Mouse (Mus musculus) MEL (cell line): ENCODE measurements around the gene Slfn5. TPM values are rescaled to one million over a fixed set of nuclear protein-coding genes. Genes with fewer than 3 reads are reported as not detected.
"Not testable (repeated sequence)": the region's sequence is repeated elsewhere in the genome, so short reads cannot be mapped to it uniquely, and the experiment has no call there.

Source experiments
- DNase-seq: peaks from one replicate; pipeline ENCODE4 v3.0.0; 2011; ENCODE audit warnings: low read depth, low spot score
- H3K27ac ChIP-seq: 2 replicates; pipeline ENCODE4 v1.5.1; 2012; ENCODE audit warnings: low read depth, mild to moderate bottlenecking, control low read depth, low read length, moderate library complexity; ENCODE audit not compliant: control insufficient read depth
- H3K27me3 ChIP-seq, 2 experiments: fragments of 150-350 bp in 1 of 2; sonication (generic) in 1 of 2; 2 replicates each; pipeline ENCODE4 v1.6.1; 2012; ENCODE audit warnings: low read length in 2 of 2, mild to moderate bottlenecking in 2 of 2, improper control_type of control experiment in 1 of 2, moderate library complexity in 1 of 2; ENCODE audit not compliant: insufficient read depth in 2 of 2, control insufficient read depth in 1 of 2
- H3K36me3 ChIP-seq, 2 experiments: 2 replicates each; pipeline ENCODE4 v1.6.1; 2012 to 2014; ENCODE audit warnings: low read length in 2 of 2, improper control_type of control experiment in 1 of 2, inconsistent platforms in 1 of 2, mild to moderate bottlenecking in 1 of 2; ENCODE audit not compliant: insufficient read depth in 2 of 2, control insufficient read depth in 1 of 2
- H3K4me1 ChIP-seq, 2 experiments: fragments of 150-350 bp in 1 of 2; sonication (generic) in 1 of 2; 2 replicates each; pipeline ENCODE4 v1.6.1; 2012; ENCODE audit warnings: low read length in 2 of 2, improper control_type of control experiment in 1 of 2, mild to moderate bottlenecking in 1 of 2; ENCODE audit not compliant: insufficient read depth in 2 of 2, control insufficient read depth in 1 of 2
- H3K4me3 ChIP-seq, 2 experiments: fragments of 150-350 bp in 1 of 2; sonication (generic) in 1 of 2; 2 replicates each; pipeline ENCODE4 v1.5.1; 2012; ENCODE audit warnings: low read depth in 2 of 2, low read length in 2 of 2, mild to moderate bottlenecking in 2 of 2, moderate library complexity in 2 of 2, control low read depth in 1 of 2, improper control_type of control experiment in 1 of 2; ENCODE audit not compliant: control insufficient read depth in 1 of 2, insufficient read depth in 1 of 2
- H3K79me2 ChIP-seq: 2 replicates; pipeline ENCODE4 v1.6.1; 2012; ENCODE audit warnings: mild to moderate bottlenecking, low read length, moderate library complexity; ENCODE audit not compliant: control insufficient read depth, poor library complexity, insufficient read depth
- H3K9ac ChIP-seq: 2 replicates; pipeline ENCODE4 v1.6.1; 2012; ENCODE audit warnings: low read depth, mild to moderate bottlenecking, control low read depth, low read length, moderate library complexity; ENCODE audit not compliant: control insufficient read depth, poor library complexity, severe bottlenecking
- H3K9me3 ChIP-seq: fragments of 150-350 bp; sonication (generic); replicated peaks from 2 replicates; pipeline ENCODE4 v1.6.1; 2012; ENCODE audit warnings: mild to moderate bottlenecking, low read length, improper control_type of control experiment, moderate library complexity; ENCODE audit not compliant: insufficient read depth
- GABPA ChIP-seq: IDR thresholded peaks from 2 replicates; pipeline ENCODE4 v1.6.1; 2012; ENCODE audit warnings: low read depth, mild to moderate bottlenecking, inconsistent platforms, low read length, improper control_type of control experiment, moderate library complexity
- MAZ ChIP-seq: IDR thresholded peaks from 2 replicates; pipeline ENCODE4 v1.6.1; 2012; ENCODE audit warnings: low read depth, mild to moderate bottlenecking, inconsistent platforms, low read length, improper control_type of control experiment
- POLR2AphosphoS2 ChIP-seq: IDR thresholded peaks from 2 replicates; pipeline ENCODE4 v1.6.1; 2011; ENCODE audit warnings: low read length, improper control_type of control experiment
- RAD21 ChIP-seq: IDR thresholded peaks from 2 replicates; pipeline ENCODE4 v1.6.1; 2011; ENCODE audit warnings: mild to moderate bottlenecking, low read depth, low read length, improper control_type of control experiment
- USF1 ChIP-seq: IDR thresholded peaks from 2 replicates; pipeline ENCODE4 v1.6.1; 2014; ENCODE audit warnings: low read depth, mild to moderate bottlenecking, inconsistent platforms, low read length, improper control_type of control experiment, moderate library complexity
- polyA plus RNA-seq, 2 experiments: library from polyadenylated mRNA; stranded (reverse) in 1 of 2; unstranded in 1 of 2; fragments of >175 nt in 1 of 2; fragments of >200 nt in 1 of 2; gene quantifications; 2 replicates each; pipeline versions ENCODE4 v1.2.1 to v1.2.4; 2012; ENCODE audit warnings: low replicate concordance in 2 of 2, low read depth in 1 of 2; ENCODE audit not compliant: insufficient read length in 2 of 2, insufficient read depth in 1 of 2, missing spikeins in 1 of 2
- total RNA-seq: library from RNA; depleted of rRNA; stranded (reverse); fragments of 300-350 nt; gene quantifications from 2 replicates; pipeline ENCODE4 v1.2.3, GENCODE M21; 2012

Gene Slfn5
- total and polyA plus RNA-seq, 3 experiments = 0.67 to 3.6 TPM; not detected in 1

GRCm38 (mm10) chr11:82929633-82929950, 21.6 kb upstream of the Slfn5 start:
- Histone ChIP-seq H3K79me2 (no peaks in the 10 kb centered on the region), H3K36me3 (no peaks in the 10 kb centered on the region), H3K9me3 (no peaks in the 10 kb centered on the region; the same call in 1 of the 2 replicates), H3K9ac (no peak overlapping the region), H3K27me3 (no peaks in the 10 kb centered on the region), H3K4me1 (no peaks in the 10 kb centered on the region), H3K27ac (no peak overlapping the region), H3K4me3 (no peak overlapping the region)
- DNase-seq = no peak
- no peak for TF ChIP-seq GABPA
- no peak for TF ChIP-seq POLR2AphosphoS2
- TF ChIP-seq MAZ = no peak
- no peak for TF ChIP-seq RAD21
- no peak for TF ChIP-seq USF1

GRCm38 (mm10) chr11:82930391-82930955, 20.7 kb upstream of the Slfn5 start:
- not testable (repeated sequence) for H3K36me3 ChIP-seq, H3K27ac ChIP-seq, H3K9ac ChIP-seq, H3K9me3 ChIP-seq, DNase-seq, H3K4me3 ChIP-seq, H3K27me3 ChIP-seq, H3K79me2 ChIP-seq, H3K4me1 ChIP-seq

GRCm38 (mm10) chr11:82931161-82931560, 20.0 kb upstream of the Slfn5 start:
- not testable (repeated sequence) for H3K9me3 ChIP-seq, H3K27ac ChIP-seq, H3K9ac ChIP-seq, DNase-seq, H3K79me2 ChIP-seq, H3K4me3 ChIP-seq, H3K4me1 ChIP-seq, H3K27me3 ChIP-seq, H3K36me3 ChIP-seq

GRCm38 (mm10) chr11:82931671-82932450, 19.3 kb upstream of the Slfn5 start:
- not testable (repeated sequence) for H3K36me3 ChIP-seq, DNase-seq, H3K27me3 ChIP-seq, H3K4me3 ChIP-seq, H3K4me1 ChIP-seq, H3K79me2 ChIP-seq, H3K9me3 ChIP-seq, H3K9ac ChIP-seq, H3K27ac ChIP-seq
